8 mouse cellular contexts compared by ENCODE assay signal in genomic region chr2:83729339-83729738, GRCm38 (mm10). TPM values are rescaled to one million over a fixed set of nuclear protein-coding genes. Genes with fewer than 3 reads are reported as not detected.
DNase-seq lines count a peak whose midpoint lies in the region; ATAC-seq lines count a peak whose summit lies in the region.
"Had no signal": no experiment of that assay in that cellular context is flagged by ENCODE, and none has a peak within 500 bp of the region (broad histone marks: within the 10 kb centered on the region; RNA-seq: fewer than 3 reads in every experiment).

No protein-coding gene starts in this region.

- H3K4me2 ChIP-seq in lung, embryonic 15.5 days: peak overlapping the region; percentile 22; the same call in 1 of the 2 replicates
- H3K4me2 ChIP-seq: neural tube, embryonic 12.5 days had no signal

- H3K36me3 ChIP-seq in lung, embryonic 15.5 days: no peaks in the 10 kb centered on the region
- H3K36me3 ChIP-seq: neural tube, embryonic 12.5 days had no signal

- intact Hi-C loops in heart, postnatal 10 days (cut with DNase I): no loop called here

- no peak overlapping the region for H3K4me3 ChIP-seq in lung, embryonic 15.5 days
- H3K4me3 ChIP-seq: neural tube, embryonic 12.5 days had no signal

- no peaks in the 10 kb centered on the region for H3K27me3 ChIP-seq in lung, embryonic 15.5 days
- H3K27me3 ChIP-seq: neural tube, embryonic 12.5 days had no signal

- peaks cover 38% of the 10 kb centered on the region for H3K4me1 ChIP-seq in lung, embryonic 15.5 days

- WGBS in lung, embryonic 15.5 days: 34% methylated on average over 5 of the region's 5 CpGs

- H3K9ac ChIP-seq in lung, embryonic 15.5 days: no peak overlapping the region
- H3K9ac ChIP-seq: neural tube, embryonic 12.5 days had no signal

- peak overlapping the region; percentile 41; the same call in 1 of the 2 replicates for H3K27ac ChIP-seq in lung, embryonic 15.5 days
- H3K27ac ChIP-seq: neural tube, embryonic 12.5 days had no signal

- peak; percentile 64 for DNase-seq in right cerebral cortex, adult 18-20 months
- no peak for DNase-seq in right cerebral cortex, postnatal 36 days (ENCODE audit: low spot score in 2 of 2)
- peak; percentile 59 for DNase-seq in fat pad, adult 2 months (ENCODE audit: extremely low read depth, low read depth, low spot score)
- DNase-seq in heart, postnatal 10 days: peak; percentile 90 to 92
- DNase-seq in c-Kit-positive CD71-positive TER-119-positive erythroid progenitor cells, embryonic 14.5 days (ENCODE audit: low spot score): no peak

- ATAC-seq in lung, embryonic 15.5 days (ENCODE audit: borderline replicate concordance, extremely low read depth, low FRiP score, low TSS enrichment): peak; percentile 45; the same call in 1 of the 2 replicates
- ATAC-seq in activated CD4-positive, CD25-positive, alpha-beta regulatory T cell, adult 4 months: no peak

- no peaks in the 10 kb centered on the region for H3K9me3 ChIP-seq in lung, embryonic 15.5 days
- H3K9me3 ChIP-seq: neural tube, embryonic 12.5 days had no signal

RNA-seq across cellular contexts. Expression of gene Itgav, which starts 5.1 kb away (rescaled TPM):
- total RNA-seq in heart, postnatal 10 days (2021): 10 to 100 TPM; 53.7 to 56.0 TPM
- 64.4 and 64.8 TPM in 2 replicates for polyA plus RNA-seq in lung, embryonic 15.5 days (2015; fragmentation: Nextera tagmentation; extraction: Ambion mirVana)
- polyA plus RNA-seq in activated CD4-positive, CD25-positive, alpha-beta regulatory T cell, adult 4 months (2017; shearing (Covaris generic)): 10 to 100 TPM; 44.3 to 71.5 TPM

Comparison
In these comparisons a context has a peak if more than half of its experiments do, and no peak if none do; other contexts are left out.
1. DNase-seq: peak in right cerebral cortex, adult 18-20 months (single experiment), fat pad, adult 2 months (single experiment) and heart, postnatal 10 days (2 of 2); none in right cerebral cortex, postnatal 36 days (0 of 2) and c-Kit-positive CD71-positive TER-119-positive erythroid progenitor cells, embryonic 14.5 days (single experiment).